Mouse (Mus musculus) right cerebral cortex, postnatal 14 days (tissue): ENCODE data around the gene Ppard.

Experiments used
- DNase-seq: peaks from one replicate; pipeline ENCODE4 v3.0.0; 2022

The Ppard gene

GRCm38 (mm10) chr17:28224615-28225014 lies 7.9 kb upstream of the Ppard start:
- DNase-seq, result no peak

GRCm38 (mm10) chr17:28226014-28226413 lies 6.5 kb upstream of the Ppard start:
- DNase-seq, result peak; percentile 96

- DNase-seq, result no peak
Observed at GRCm38 (mm10) chr17:28230486-28230885, 2.0 kb upstream of the Ppard start.

DNA sequence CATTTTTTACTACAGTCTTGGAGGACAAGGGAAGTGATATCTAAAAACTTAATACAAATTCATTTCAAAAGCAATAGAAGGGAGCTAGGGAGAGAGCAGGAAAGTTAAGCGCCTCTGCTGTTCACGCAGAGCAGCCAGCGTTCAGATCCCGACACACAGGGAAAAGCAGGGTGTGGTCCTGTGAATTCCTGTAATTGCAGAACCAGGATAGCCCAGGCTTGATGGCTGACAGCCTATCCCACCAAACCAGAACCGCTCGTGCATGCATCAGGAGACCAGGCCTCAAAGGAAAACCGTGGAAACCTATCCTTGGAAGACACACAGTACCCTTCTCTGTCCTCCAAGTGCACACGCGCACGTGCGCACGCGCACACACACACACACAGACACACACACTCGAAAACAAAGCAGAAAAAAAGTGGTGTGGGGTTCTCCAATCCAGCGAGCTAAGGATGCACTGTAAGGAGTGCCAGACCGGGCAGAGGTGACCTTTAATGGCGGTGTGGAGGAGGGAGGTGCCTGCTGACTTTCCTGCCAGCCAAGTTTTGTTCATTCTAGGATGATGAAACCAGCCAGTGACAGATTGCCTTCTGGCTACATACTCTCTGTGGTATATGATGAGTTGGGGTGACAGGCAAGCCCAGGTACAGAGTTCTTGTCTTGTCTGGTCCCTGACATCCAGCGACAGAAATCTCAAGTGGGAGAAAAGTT lies 1.3 kb upstream of the Ppard start:
- no peak for DNase-seq

GRCm38 (mm10) chr17:28233091-28233731 lies 711 bp downstream of the Ppard start:
- no peak for DNase-seq

DNA sequence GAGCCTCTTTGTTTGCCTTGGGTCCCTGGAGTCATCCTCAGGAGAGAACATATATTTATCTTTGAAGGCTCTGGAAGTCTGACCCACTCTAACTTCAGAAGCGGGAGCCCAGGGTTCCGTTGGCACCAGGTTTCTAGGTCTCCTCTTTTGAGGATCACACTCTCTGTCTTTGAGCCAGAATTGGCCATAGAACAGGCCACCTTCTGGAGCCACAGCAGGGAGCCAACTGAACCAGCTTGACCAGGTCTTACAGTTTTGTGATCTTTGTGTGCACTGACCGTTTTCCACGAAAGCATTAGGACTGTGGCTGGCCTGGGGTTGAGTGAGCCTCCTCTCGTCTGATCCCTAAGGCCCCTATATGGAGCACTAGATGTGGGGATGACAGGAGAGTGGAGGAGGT lies 2.1 kb downstream of the Ppard start:
- DNase-seq, result no peak

GRCm38 (mm10) chr17:28235982-28236635 lies 3.6 kb downstream of the Ppard start:
- DNase-seq, result no peak

GRCm38 (mm10) chr17:28236636-28237015 lies 4.1 kb downstream of the Ppard start:
- DNase-seq, result no peak

DNA sequence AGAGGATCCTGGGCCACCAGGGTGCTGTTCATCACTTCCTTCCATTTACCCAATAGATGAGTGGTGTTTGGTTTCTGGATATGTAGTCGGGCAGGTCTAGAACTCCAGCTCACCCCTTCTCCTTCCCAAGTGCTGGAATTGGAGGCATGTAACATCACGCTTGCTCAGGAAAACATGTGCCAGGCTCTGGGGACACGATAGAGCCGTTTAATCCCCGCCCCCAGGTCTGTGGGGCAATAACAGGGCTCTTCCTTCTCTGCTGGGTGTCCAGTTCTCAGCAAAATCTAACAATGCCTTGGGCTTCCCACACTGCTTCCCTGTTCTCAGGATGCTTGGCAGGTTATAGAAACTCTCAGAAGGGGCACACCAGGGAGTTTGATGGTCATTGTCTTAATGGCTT lies 4.9 kb downstream of the Ppard start:
- no peak for DNase-seq

DNA sequence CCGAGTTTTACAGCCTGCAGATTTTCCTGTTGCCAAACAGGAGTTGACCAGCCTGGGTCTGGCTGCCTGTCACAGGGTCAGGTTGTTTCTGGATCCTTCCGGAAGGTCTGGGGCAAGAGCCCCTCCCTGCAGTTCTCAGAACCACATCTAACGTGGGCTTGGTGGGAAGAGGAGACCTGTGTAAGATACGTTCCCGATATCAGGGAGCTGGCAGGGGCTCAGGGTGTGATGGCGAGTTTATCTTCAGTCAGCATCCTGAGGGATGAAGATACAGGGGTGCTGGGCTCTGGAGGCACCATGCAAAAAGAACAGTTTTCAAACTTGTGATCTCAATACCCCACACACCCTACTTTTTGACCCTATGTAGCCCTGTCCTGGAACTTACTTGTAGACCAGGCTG lies 5.4 kb downstream of the Ppard start:
- no peak for DNase-seq

DNA sequence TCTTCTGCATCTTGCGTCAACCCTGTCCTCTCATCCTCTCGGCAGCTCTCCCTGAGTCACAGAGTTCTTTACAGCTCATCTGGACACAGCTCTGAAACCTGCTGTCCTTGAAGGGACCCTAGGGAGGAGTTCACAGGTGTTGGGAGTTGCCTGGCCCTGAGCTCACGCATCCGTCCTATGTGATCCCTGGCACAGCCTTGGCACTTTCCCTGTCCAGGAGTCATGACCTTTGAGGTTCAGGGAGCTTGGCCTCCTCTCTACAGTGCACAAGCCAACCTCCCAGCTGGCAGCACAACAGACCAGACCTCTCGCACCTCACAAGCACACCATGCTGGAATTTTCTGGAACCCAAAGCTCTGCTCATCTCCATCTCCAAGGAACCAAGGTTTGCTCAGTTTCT lies 8.3 kb downstream of the Ppard start:
- no peak for DNase-seq

DNA sequence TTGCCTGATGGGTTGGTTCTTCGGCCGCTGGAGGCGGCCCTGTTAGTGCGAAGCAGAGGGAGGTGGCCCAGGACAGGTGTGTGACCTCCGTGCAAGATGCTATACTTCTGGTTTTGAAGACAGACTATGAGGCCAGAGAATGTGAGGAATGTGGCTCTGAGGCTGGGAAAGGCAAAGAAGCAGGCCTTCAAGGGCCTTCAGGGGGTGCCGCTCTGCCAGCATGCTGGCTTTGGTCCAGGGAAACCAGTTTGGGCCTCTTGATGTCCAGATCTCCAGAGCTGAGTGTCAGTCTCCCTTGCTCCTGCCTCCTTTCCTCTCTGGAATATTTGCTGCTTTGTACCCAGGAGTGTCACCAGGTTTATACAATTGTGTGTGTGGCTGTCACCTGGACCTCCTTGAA lies 9.8 kb downstream of the Ppard start:
- DNase-seq, result no peak

DNA sequence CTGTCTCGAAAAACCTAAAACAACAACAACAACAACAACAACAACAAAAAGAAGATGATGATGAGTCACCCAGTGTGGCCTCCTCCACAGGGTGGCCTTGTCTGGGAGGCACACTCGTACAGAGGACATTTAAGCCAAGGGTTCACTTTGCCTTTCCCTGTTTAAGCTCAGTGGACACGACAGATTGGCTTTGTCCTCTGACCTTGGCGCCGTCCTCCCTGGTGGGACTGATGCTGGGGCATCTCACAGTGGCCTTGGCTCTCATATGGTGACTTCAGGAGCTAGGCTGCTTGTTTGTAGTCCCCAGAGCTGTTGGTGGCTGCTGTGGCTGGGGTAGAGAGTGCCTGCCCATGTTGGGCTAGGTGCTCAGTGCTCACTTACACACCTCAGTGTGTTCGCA lies 11.7 kb downstream of the Ppard start:
- no peak for DNase-seq

GRCm38 (mm10) chr17:28244714-28245113 lies 12.2 kb downstream of the Ppard start:
- DNase-seq, result peak; percentile 56

DNA sequence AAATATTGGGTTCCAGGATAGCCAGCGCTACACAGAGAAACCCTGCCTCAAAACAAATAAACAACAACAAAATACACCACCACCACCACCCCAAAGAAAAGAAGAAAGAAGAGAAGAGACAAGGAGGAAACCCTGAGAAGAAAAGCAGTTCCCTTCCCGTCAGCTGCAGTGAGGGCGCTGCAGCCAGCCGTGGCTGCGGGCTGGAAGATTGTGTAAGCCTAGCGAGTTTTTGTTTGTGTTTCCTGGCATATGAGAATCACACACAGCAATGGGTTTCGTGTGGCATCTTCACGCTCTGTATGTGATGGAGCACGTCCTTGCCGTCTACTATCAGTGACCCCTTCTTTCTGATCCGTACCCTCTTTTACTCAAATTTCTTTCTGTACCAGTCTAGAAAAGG lies 14.1 kb downstream of the Ppard start:
- no peak for DNase-seq

DNA sequence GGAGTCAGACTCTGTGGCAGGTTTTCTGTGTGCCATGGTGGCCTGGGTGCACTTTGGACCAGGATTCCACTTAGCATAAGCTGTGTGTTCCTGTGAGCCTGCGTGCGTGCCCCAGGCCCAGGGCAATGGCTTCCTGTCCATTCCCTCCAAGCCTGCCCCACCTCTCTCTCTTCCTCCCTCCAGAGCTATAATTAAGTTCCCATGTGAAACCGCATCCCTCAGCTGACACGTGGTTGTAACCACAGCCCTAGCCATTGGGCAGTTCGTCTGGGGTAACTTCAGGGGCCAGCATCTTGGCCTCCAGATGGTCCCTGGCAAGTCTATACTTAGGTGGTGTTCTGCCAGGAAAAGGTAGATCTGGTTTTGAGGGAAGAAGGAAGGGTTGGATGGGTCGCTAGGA lies 15.1 kb downstream of the Ppard start:
- no peak for DNase-seq

GRCm38 (mm10) chr17:28249062-28249461 lies 16.6 kb downstream of the Ppard start:
- DNase-seq, result no peak

DNA sequence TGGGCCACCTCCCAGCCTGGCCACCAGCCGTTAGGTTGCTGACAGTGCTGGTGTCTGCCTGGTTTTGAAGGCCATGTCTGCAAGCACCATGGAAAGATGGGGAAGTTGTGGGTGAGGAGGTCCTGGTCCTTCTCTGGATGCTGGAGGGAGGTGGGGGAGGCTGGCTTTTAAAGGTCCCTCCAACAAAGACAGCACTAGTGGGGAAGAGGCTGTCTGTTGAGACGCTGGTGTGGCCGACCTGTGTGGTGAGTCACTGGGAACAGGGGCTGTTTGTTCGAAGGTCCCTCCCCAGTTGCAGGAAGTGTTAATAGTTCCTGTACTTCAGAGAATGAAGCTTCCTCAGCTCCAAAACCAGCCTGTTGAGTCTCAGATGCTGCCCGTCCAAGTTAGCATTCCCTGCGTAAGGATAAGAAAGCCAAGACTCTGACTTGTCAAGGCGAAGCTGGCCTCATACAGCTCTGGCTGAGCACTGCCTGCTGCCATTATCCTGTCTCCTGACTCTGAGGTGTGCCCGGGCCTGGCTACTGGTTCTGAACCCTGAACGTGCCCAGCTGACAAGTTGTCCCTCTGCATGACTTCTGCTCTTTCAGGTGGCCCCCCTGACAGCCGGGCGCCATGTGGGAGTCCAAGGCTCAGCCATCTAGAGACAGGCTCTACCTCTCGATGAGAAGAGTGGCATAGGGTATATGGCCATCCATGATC lies 19.2 kb downstream of the Ppard start:
- DNase-seq, result no peak

DNA sequence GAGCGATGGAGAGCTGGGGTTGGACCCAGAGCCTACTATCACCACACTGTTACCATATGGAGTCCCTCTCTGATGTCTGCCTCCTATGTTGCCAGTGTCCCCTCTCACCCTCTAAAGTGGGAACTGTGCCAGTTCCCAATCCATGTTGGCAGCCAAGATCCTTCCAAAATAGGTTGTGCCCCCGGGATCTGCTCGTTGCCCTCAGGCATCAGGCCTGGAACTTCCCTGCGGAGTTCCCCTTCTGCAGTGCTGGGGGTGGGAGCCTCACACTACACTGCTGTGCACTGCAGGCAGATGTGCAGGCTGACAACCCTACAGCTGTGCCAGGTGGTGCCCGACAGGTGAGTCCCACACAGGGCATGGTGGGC lies 19.8 kb downstream of the Ppard start:
- no peak for DNase-seq

DNA sequence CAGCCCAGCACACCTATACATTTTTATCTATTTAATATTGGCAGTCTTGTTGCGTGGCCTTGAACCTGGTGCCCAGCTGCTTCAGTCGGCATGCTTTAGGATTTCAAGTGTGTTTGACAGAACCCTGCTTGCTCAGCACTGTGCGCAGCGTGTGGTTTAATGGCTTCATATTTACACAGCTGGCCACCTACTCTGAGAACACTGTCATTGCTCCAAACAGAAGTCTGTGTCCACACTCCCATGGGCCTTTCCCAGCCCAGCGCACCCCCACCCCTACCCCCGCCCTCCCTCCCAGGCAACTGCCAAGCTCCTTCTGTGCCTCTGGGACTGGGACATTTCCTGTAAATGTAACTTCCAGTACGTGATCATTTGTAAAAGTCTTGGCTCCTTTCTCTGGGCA lies 20.7 kb downstream of the Ppard start:
- DNase-seq, result no peak

- no peak for DNase-seq
Observed at GRCm38 (mm10) chr17:28254804-28255203, 22.3 kb downstream of the Ppard start.

GRCm38 (mm10) chr17:28255651-28256050 lies 23.2 kb downstream of the Ppard start:
- DNase-seq, result no peak

DNA sequence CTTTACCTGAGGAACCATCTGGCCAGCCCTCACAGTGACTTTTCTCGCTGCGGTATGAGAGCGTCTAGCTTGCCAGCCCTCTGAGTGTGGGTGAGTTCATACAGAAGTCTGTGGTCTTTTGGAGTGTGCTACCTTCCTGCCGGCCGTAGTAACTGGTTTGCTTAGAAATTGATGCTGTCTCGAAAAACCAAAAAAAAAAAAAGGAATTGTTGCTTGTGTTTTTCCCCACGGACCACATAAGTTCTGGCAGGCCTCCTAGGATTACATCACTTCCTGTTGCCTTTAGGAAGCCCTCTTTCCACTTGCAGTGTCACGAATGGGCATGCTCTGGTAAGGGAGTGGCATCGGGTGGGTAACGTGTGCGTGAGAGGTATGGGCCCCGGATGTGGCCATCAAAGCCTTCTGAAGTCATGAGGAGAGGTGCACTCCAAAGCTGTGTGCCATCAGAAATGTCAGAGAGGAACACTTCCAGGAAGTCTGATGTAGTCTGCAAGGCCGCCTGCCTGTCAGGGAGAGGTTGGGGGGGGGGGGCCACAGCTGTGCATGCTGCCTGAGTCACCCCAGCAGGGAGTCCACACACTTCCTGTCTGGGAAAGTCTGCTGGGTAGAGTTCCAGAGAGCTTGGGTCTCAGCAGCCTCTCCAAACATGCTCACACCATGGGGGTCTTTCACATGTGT lies 24.3 kb downstream of the Ppard start:
- DNase-seq, result no peak
